Mouse (Mus musculus) myocyte (in vitro differentiated cells): ENCODE measurements around the gene Grm8.

Source experiments
- CEBPB ChIP-seq: IDR thresholded peaks from 2 replicates; pipeline ENCODE4 v1.6.1; 2011; ENCODE audit warnings: mild to moderate bottlenecking, moderate library complexity; ENCODE audit not compliant: poor library complexity, insufficient read depth, severe bottlenecking
- E2F4 ChIP-seq: IDR thresholded peaks from one replicate; pipeline ENCODE4 v1.6.1; 2011; ENCODE audit warnings: mild to moderate bottlenecking, control low read depth, moderate library complexity; ENCODE audit not compliant: insufficient read depth
- MAX ChIP-seq: IDR thresholded peaks from one replicate; pipeline ENCODE4 v1.6.1; 2011; ENCODE audit warnings: low read depth, mild to moderate bottlenecking, control low read depth
- MYOD1 ChIP-seq, 3 experiments: IDR thresholded peaks; one replicate each; pipeline ENCODE4 v1.6.1; 2011; ENCODE audit warnings: control low read depth in 2 of 3, low read depth in 2 of 3, mild to moderate bottlenecking in 2 of 3, moderate library complexity in 1 of 3; ENCODE audit not compliant: insufficient read length in 2 of 3, control insufficient read depth in 1 of 3
- MYOG ChIP-seq, 3 experiments: IDR thresholded peaks; one replicate each; pipeline ENCODE4 v1.6.1; 2011; ENCODE audit warnings: control low read depth in 2 of 3, low read depth in 2 of 3, mild to moderate bottlenecking in 2 of 3; ENCODE audit not compliant: insufficient read length in 2 of 3, control insufficient read depth in 1 of 3, insufficient read depth in 1 of 3
- POLR2A ChIP-seq: IDR thresholded peaks from one replicate; pipeline ENCODE4 v1.6.1; 2011; ENCODE audit warnings: low read depth, mild to moderate bottlenecking, control low read depth, moderate library complexity; ENCODE audit not compliant: insufficient read length
- POLR2AphosphoS2 ChIP-seq: IDR thresholded peaks from one replicate; pipeline ENCODE4 v1.6.1; 2011; ENCODE audit warnings: low read depth, control low read depth; ENCODE audit not compliant: insufficient read length
- REST ChIP-seq: IDR thresholded peaks from one replicate; pipeline ENCODE4 v1.6.1; 2011; ENCODE audit warnings: mild to moderate bottlenecking, control low read depth, moderate library complexity; ENCODE audit not compliant: insufficient read depth, insufficient read length
- SRF ChIP-seq: IDR thresholded peaks from one replicate; pipeline ENCODE4 v1.6.1; 2011; ENCODE audit warnings: low read depth; ENCODE audit not compliant: control insufficient read depth, insufficient read length
- TCF12 ChIP-seq: IDR thresholded peaks from one replicate; pipeline ENCODE4 v1.6.1; 2011; ENCODE audit warnings: mild to moderate bottlenecking, control low read depth; ENCODE audit not compliant: poor library complexity, insufficient read depth, severe bottlenecking
- TCF3 ChIP-seq: IDR thresholded peaks from one replicate; pipeline ENCODE4 v1.6.1; 2011; ENCODE audit warnings: low read depth, control low read depth; ENCODE audit not compliant: insufficient read length
- USF1 ChIP-seq: IDR thresholded peaks from one replicate; pipeline ENCODE4 v1.6.1; 2011; ENCODE audit warnings: low read depth, mild to moderate bottlenecking, control low read depth, moderate library complexity

GRCm38 (mm10) chr6:27262611-27263010, 872.4 kb downstream of the Grm8 start:
- TF ChIP-seq TCF3 (no peak), CEBPB (no peak), POLR2AphosphoS2 (no peak), TCF12 (no peak), POLR2A (no peak), USF1 (no peak), MYOG (IDR thresholded peaks at IDR 0.05; ENCODE audit: control insufficient read depth in 1 of 3, insufficient read depth in 1 of 3, insufficient read length in 2 of 3, low read depth in 2 of 3) (no peak), E2F4 (no peak), MYOD1 (IDR thresholded peaks at IDR 0.05; ENCODE audit: control insufficient read depth in 1 of 3, insufficient read length in 2 of 3, low read depth in 2 of 3) (no peak), MAX (no peak), REST (no peak), SRF (no peak)
